Mouse (Mus musculus) CH12.LX (cell line): Measurements from ENCODE around the gene Cecr2. TPM values are rescaled to one million over a fixed set of nuclear protein-coding genes. Genes with fewer than 3 reads are reported as not detected.

ENCODE experiments used
- DNase-seq: peaks from one replicate; pipeline ENCODE4 v3.0.0-alpha.2; 2013; ENCODE audit errors: extremely low read depth
- H3K27ac ChIP-seq: 2 replicates; pipeline ENCODE4 v1.5.1; 2012; ENCODE audit warnings: low read depth, mild to moderate bottlenecking, control low read depth, moderate library complexity; ENCODE audit not compliant: insufficient read depth
- H3K27me3 ChIP-seq: replicated peaks from 2 replicates; pipeline ENCODE3; 2012; ENCODE audit warnings: inconsistent platforms
- H3K36me3 ChIP-seq, 2 experiments: replicated peaks in 1 of 2; 2 replicates each; pipeline versions ENCODE3 to v1.6.1; 2012; ENCODE audit warnings: inconsistent platforms in 1 of 2, low read length in 1 of 2, mild to moderate bottlenecking in 1 of 2, mixed read lengths in 1 of 2, moderate library complexity in 1 of 2; ENCODE audit not compliant: control insufficient read depth in 1 of 2, insufficient read depth in 1 of 2
- H3K4me1 ChIP-seq, 2 experiments: 2 replicates each; pipeline ENCODE4 v1.6.1; 2012; ENCODE audit warnings: inconsistent platforms in 1 of 2, moderate library complexity in 1 of 2; ENCODE audit not compliant: insufficient read depth in 2 of 2, control insufficient read depth in 1 of 2
- H3K4me2 ChIP-seq: 2 replicates; pipeline ENCODE4 v1.6.1; 2012; ENCODE audit warnings: low read depth, mild to moderate bottlenecking, control low read depth; ENCODE audit not compliant: poor library complexity, insufficient read depth, severe bottlenecking
- H3K4me3 ChIP-seq, 3 experiments: fragments of 150-350 bp in 1 of 3; sonication (generic) in 1 of 3; replicated peaks in 1 of 3; 2 replicates each; pipeline versions ENCODE3 to v1.5.1; 2011 to 2012; ENCODE audit warnings: low read depth in 2 of 3, low read length in 2 of 3, mild to moderate bottlenecking in 2 of 3, moderate library complexity in 2 of 3, control low read depth in 1 of 3, improper control_type of control experiment in 1 of 3, inconsistent platforms in 1 of 3, mixed read lengths in 1 of 3; ENCODE audit not compliant: poor library complexity in 1 of 3
- H3K79me2 ChIP-seq: replicated peaks from 2 replicates; pipeline ENCODE4 v1.6.1; 2012; ENCODE audit warnings: mild to moderate bottlenecking, moderate library complexity; ENCODE audit not compliant: control insufficient read depth, poor library complexity, insufficient read depth, severe bottlenecking; ENCODE audit errors: extremely low read depth
- H3K9ac ChIP-seq: 2 replicates; pipeline ENCODE4 v1.6.1; 2012; ENCODE audit warnings: low read depth, mild to moderate bottlenecking, control low read depth, moderate library complexity; ENCODE audit not compliant: insufficient read depth
- H3K9me3 ChIP-seq: replicated peaks from 2 replicates; pipeline ENCODE3; 2012; ENCODE audit warnings: low read length, inconsistent platforms, mixed read lengths
- BHLHE40 ChIP-seq: IDR thresholded peaks from 2 replicates; pipeline ENCODE4 v1.6.1; 2011; ENCODE audit warnings: mild to moderate bottlenecking, low read depth, low read length, improper control_type of control experiment
- CHD1 ChIP-seq: IDR thresholded peaks from 2 replicates; pipeline ENCODE4 v1.6.1; 2012; ENCODE audit warnings: low read depth, low read length, improper control_type of control experiment, inconsistent platforms
- CHD2 ChIP-seq: IDR thresholded peaks from 2 replicates; pipeline ENCODE4 v1.6.1; 2011; ENCODE audit warnings: low read length, improper control_type of control experiment
- EP300 ChIP-seq: IDR thresholded peaks from 2 replicates; pipeline ENCODE4 v1.6.1; 2011; ENCODE audit warnings: low read length, improper control_type of control experiment
- GABPA ChIP-seq: IDR thresholded peaks from 2 replicates; pipeline ENCODE4 v1.6.1; 2012; ENCODE audit warnings: low read depth, low read length, improper control_type of control experiment, inconsistent platforms; ENCODE audit not compliant: insufficient replicate concordance
- HCFC1 ChIP-seq: IDR thresholded peaks from 2 replicates; pipeline ENCODE4 v1.6.1; 2012; ENCODE audit warnings: low read depth, mild to moderate bottlenecking, inconsistent platforms, low read length, improper control_type of control experiment
- IRF4 ChIP-seq: IDR thresholded peaks from 2 replicates; pipeline ENCODE4 v1.6.1; 2014; ENCODE audit warnings: low read depth, mild to moderate bottlenecking, inconsistent platforms, low read length, improper control_type of control experiment
- JUND ChIP-seq: conservative IDR thresholded peaks from 2 replicates; pipeline ENCODE4 v1.6.1; 2011; ENCODE audit warnings: low read depth, low read length, improper control_type of control experiment
- KAT2A ChIP-seq: IDR thresholded peaks from 2 replicates; pipeline ENCODE4 v1.6.1; 2012; ENCODE audit warnings: low read length, improper control_type of control experiment, inconsistent platforms; ENCODE audit not compliant: insufficient replicate concordance
- MAFK ChIP-seq: IDR thresholded peaks from 2 replicates; pipeline ENCODE4 v1.6.1; 2011; ENCODE audit warnings: low read length, improper control_type of control experiment; ENCODE audit not compliant: insufficient replicate concordance
- MAX ChIP-seq: IDR thresholded peaks from 2 replicates; pipeline ENCODE4 v1.6.1; 2011; ENCODE audit warnings: low read length, improper control_type of control experiment
- MAZ ChIP-seq: IDR thresholded peaks from 2 replicates; pipeline ENCODE4 v1.6.1; 2012; ENCODE audit warnings: low read depth, mild to moderate bottlenecking, inconsistent platforms, low read length, improper control_type of control experiment, moderate library complexity
- MEF2A ChIP-seq: IDR thresholded peaks from 2 replicates; pipeline ENCODE4 v1.6.1; 2014; ENCODE audit warnings: low read depth, mild to moderate bottlenecking, inconsistent platforms, low read length, improper control_type of control experiment, borderline replicate concordance
- MXI1 ChIP-seq: IDR thresholded peaks from 2 replicates; pipeline ENCODE4 v1.6.1; 2011; ENCODE audit warnings: mild to moderate bottlenecking, low read depth, low read length, improper control_type of control experiment
- NELFE ChIP-seq: IDR thresholded peaks from 2 replicates; pipeline ENCODE4 v1.6.1; 2011; ENCODE audit warnings: low read depth, low read length, improper control_type of control experiment
- POLR2A ChIP-seq: IDR thresholded peaks from 2 replicates; pipeline ENCODE4 v1.6.1; 2011; ENCODE audit warnings: low read depth, mild to moderate bottlenecking, improper control_type of control experiment, low read length
- RAD21 ChIP-seq: IDR thresholded peaks from 2 replicates; pipeline ENCODE4 v1.6.1; 2011; ENCODE audit warnings: low read depth, mild to moderate bottlenecking, low read length, improper control_type of control experiment, moderate library complexity
- RCOR1 ChIP-seq: conservative IDR thresholded peaks from 2 replicates; pipeline ENCODE4 v1.6.1; 2012; ENCODE audit warnings: low read depth, mild to moderate bottlenecking, inconsistent platforms, low read length, improper control_type of control experiment
- TBP ChIP-seq: conservative IDR thresholded peaks from 2 replicates; pipeline ENCODE4 v1.6.1; 2011; ENCODE audit warnings: low read depth, low read length, improper control_type of control experiment
- UBTF ChIP-seq: IDR thresholded peaks from 2 replicates; pipeline ENCODE4 v1.6.1; 2012; ENCODE audit warnings: low read depth, mild to moderate bottlenecking, inconsistent platforms, low read length, improper control_type of control experiment, moderate library complexity
- USF1 ChIP-seq: IDR thresholded peaks from 2 replicates; pipeline ENCODE4 v1.6.1; 2014; ENCODE audit warnings: low read depth, mild to moderate bottlenecking, inconsistent platforms, low read length, improper control_type of control experiment
- USF2 ChIP-seq: conservative IDR thresholded peaks from 2 replicates; pipeline ENCODE4 v1.6.1; 2011; ENCODE audit warnings: low read depth, low read length, improper control_type of control experiment
- ZC3H11A ChIP-seq: IDR thresholded peaks from 2 replicates; pipeline ENCODE4 v1.6.1; 2012; ENCODE audit warnings: low read depth, mild to moderate bottlenecking, inconsistent platforms, low read length, improper control_type of control experiment
- ZMIZ1 ChIP-seq: IDR thresholded peaks from 2 replicates; pipeline ENCODE4 v1.6.1; 2012; ENCODE audit warnings: low read depth, mild to moderate bottlenecking, inconsistent platforms, low read length, improper control_type of control experiment
- dilution Hi-C: fragments of 300-500 bp; cut with MboI; formaldehyde crosslinking; loops from 2 replicates; pipeline ENCODE4 v1.14.3; 2020; ENCODE audit warnings: low sequenced_read_pairs; ENCODE audit not compliant: extremely low pct_unique_long_range_greater_than_20kb, extremely low pct_ligation_motif_present
- in situ Hi-C: fragments of 300-500 bp; cut with MboI; formaldehyde crosslinking; loops from 3 replicates; pipeline ENCODE4 v1.14.3; 2019; ENCODE audit warnings: low sequenced_read_pairs, low pct_ligation_motif_present, low pct_unique_long_range_greater_than_20kb, mixed read lengths
- polyA plus RNA-seq: library from polyadenylated mRNA; unstranded; fragments of >175 nt; gene quantifications from 2 replicates; pipeline ENCODE4 v1.2.1, GENCODE M21; 2012; ENCODE audit warnings: low read depth; ENCODE audit not compliant: insufficient read length
- total RNA-seq, 2 experiments: library from RNA; depleted of rRNA; stranded (reverse); fragments of 300-350 nt in 1 of 2; fragments of >200 nt in 1 of 2; gene quantifications; 2 replicates each; pipeline ENCODE4 v1.2.3; 2012 to 2014

Gene Cecr2
- total and polyA plus RNA-seq, 3 experiments, result 6.6 to 15.0 (median 12.5) TPM

DNA sequence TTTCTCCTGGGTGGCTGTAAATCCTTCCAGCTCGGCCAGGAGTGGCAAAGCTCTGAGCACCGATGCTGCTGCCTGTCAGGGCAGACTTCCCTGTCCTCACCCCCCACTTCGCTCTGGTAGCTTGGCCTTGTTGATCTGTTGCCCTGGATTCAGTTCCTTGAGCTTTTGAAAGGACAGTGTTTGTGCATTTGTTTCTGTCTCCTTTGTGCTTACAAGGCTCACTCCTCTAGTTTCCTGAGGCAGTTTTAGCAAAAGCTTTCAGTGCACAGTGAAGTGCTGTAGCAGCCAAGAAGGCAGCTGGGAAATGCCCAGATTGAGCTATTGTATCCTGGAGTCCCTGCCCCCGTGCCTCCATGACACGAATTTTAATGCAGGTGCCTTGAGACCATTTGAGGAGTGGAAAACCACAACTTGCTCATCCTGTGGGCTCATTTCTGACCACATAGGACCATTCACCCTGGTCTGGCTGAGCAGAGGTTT, 107.0 kb downstream of the Cecr2 start, which contains the start of gene Slc25a18:
Gene Slc25a18 (plus strand): TSS at position 430 of the 480 bp plus-strand sequence.
- Histone ChIP-seq H3K4me2 (no peak within 1 kb of the TSS), H3K9ac (no peak within 1 kb of the TSS), H3K36me3 (peaks cover 26 to 55% of the 10 kb centered on the region in 2 experiments), H3K27ac (no peak within 1 kb of the TSS), H3K4me1 (peaks cover 0 to 5% of the 10 kb centered on the region in 2 experiments; a peak in 1 of 4 replicates), H3K9me3 (no peaks in the 10 kb centered on the region), H3K27me3 (no peaks in the 10 kb centered on the region), H3K79me2 (no peaks in the 10 kb centered on the region), H3K4me3 (no peak within 1 kb of the TSS)
- DNase-seq, result no peak
- TF ChIP-seq BHLHE40 (0 out of 2 replicates have a peak, but pooled peaks have one; percentile 8), KAT2A (no peak), CHD1 (no peak)
- dilution Hi-C loops, result no loop called here
- in situ Hi-C loops, result no loop called here

DNA sequence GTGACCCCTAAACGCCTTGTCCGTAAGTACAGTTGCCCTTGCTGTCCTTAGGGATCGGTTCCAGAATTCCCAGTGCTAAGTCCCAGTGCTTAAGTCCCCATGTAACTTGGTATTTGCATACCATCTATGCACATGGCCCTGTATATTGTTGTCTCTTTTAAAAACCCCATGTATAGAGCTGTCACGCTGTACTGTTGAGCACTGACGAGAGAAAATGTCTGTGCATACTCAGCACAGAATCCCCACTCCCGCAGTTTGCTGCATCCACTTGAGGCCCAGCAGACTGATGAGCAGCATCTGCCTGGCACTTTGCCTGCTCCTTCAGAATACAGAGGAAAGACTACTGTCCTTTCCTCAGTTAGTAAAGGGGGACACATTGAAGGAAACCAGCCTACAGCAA, 107.6 kb downstream of the Cecr2 start:
- dilution Hi-C loops, result no loop called here

DNA sequence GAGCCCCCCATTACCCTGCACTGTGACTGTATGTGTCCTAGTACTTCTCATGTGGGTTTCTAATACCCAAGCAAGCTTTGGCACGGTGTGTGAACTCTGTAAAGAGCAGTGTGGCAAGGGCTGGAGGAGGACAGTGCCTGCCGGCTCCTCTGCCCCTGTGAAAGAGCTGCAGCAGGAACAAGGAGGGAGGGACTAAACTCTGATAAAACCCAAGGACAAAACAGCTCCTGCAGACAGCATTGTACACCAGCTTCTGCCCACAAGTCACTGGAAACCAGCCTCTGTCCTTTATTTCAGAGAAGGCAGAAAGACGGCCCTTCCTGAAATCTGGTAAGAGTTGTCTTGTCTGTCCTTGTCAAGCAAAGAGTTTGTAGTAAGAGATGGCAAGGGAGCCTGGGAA, 110.1 kb downstream of the Cecr2 start:
- no peak for TF ChIP-seq MAFK
- no peak for TF ChIP-seq GABPA
- no peak for TF ChIP-seq HCFC1
- no peak for TF ChIP-seq POLR2A
- no peak for TF ChIP-seq MXI1
- TF ChIP-seq ZMIZ1, result no peak
- no peak for TF ChIP-seq CHD2
- TF ChIP-seq BHLHE40, result no peak
- TF ChIP-seq MAZ, result no peak
- no peak for TF ChIP-seq MAX
- no peak for TF ChIP-seq IRF4
- no peak for TF ChIP-seq JUND
- no peak for TF ChIP-seq EP300
- no peak for TF ChIP-seq NELFE
- TF ChIP-seq UBTF, result no peak
- no peak for TF ChIP-seq USF2
- TF ChIP-seq RAD21, result no peak
- Histone ChIP-seq H3K36me3 (peaks cover 13 to 34% of the 10 kb centered on the region in 2 experiments), H3K9ac (no peak overlapping the region), H3K27ac (no peak overlapping the region), H3K27me3 (no peaks in the 10 kb centered on the region), H3K79me2 (no peaks in the 10 kb centered on the region), H3K4me2 (no peak overlapping the region), H3K4me3 (no peak overlapping the region), H3K9me3 (no peaks in the 10 kb centered on the region), H3K4me1 (peaks cover 0 to 5% of the 10 kb centered on the region in 2 experiments; a peak in 1 of 4 replicates)
- in situ Hi-C loops (no loop called here), dilution Hi-C loops (no loop called here)
- no peak for DNase-seq

More for the DNA sequence above, 107.6 kb downstream of the Cecr2 start:
- in situ Hi-C loops, result no loop called here
- no peaks in the 10 kb centered on the region for H3K79me2 ChIP-seq
- peaks cover 26 to 49% of the 10 kb centered on the region in 2 experiments for H3K36me3 ChIP-seq
- no peak for TF ChIP-seq MEF2A
- TF ChIP-seq ZC3H11A, result no peak
- TF ChIP-seq RCOR1, result no peak
- TF ChIP-seq USF1, result no peak
- TF ChIP-seq TBP, result no peak
- TF ChIP-seq POLR2A, result no peak
- no peak for TF ChIP-seq RAD21
- no peak for TF ChIP-seq CHD2
- no peak for TF ChIP-seq JUND
- no peak for DNase-seq
- no peak overlapping the region for H3K9ac ChIP-seq
- H3K4me2 ChIP-seq, result no peak overlapping the region
- no peaks in the 10 kb centered on the region for H3K27me3 ChIP-seq
- no peaks in the 10 kb centered on the region for H3K9me3 ChIP-seq
- peaks cover 0 to 5% of the 10 kb centered on the region in 2 experiments; a peak in 1 of 4 replicates for H3K4me1 ChIP-seq
- no peak overlapping the region for H3K27ac ChIP-seq
- H3K4me3 ChIP-seq, result no peak overlapping the region
